Mouse (Mus musculus) midbrain, embryonic 15.5 days (tissue): ENCODE measurements around the gene Ttll6. TPM values are rescaled to one million over a fixed set of nuclear protein-coding genes. Genes with fewer than 3 reads are reported as not detected.

Experiments
- ATAC-seq: fragments of 200-750 bp; cut with Nextera tagmentation; replicated peaks from 2 replicates; pipeline ENCODE4 v1.8.0; 2017; ENCODE audit warnings: moderate TSS enrichment
- H3K27ac ChIP-seq: fragments of 300-500 bp; sonication (generic); 2 replicates; pipeline ENCODE4 v1.5.1; 2015; ENCODE audit warnings: mild to moderate bottlenecking, inconsistent platforms
- H3K27me3 ChIP-seq: fragments of 300-500 bp; sonication (generic); replicated peaks from 2 replicates; pipeline ENCODE4 v1.6.1; 2015; ENCODE audit warnings: inconsistent platforms
- H3K36me3 ChIP-seq: fragments of 300-500 bp; sonication (generic); replicated peaks from 2 replicates; pipeline ENCODE4 v1.6.1; 2015; ENCODE audit warnings: inconsistent platforms
- H3K4me1 ChIP-seq: fragments of 300-500 bp; sonication (generic); 2 replicates; pipeline ENCODE4 v1.6.1; 2015; ENCODE audit warnings: inconsistent platforms
- H3K4me2 ChIP-seq: fragments of 300-500 bp; sonication (generic); 2 replicates; pipeline ENCODE4 v1.6.1; 2015; ENCODE audit warnings: inconsistent platforms, mild to moderate bottlenecking, moderate library complexity
- H3K4me3 ChIP-seq: fragments of 300-500 bp; sonication (generic); 2 replicates; pipeline ENCODE4 v1.5.1; 2015; ENCODE audit warnings: mild to moderate bottlenecking, inconsistent platforms
- H3K9ac ChIP-seq: fragments of 300-500 bp; sonication (generic); 2 replicates; pipeline ENCODE4 v1.6.1; 2015; ENCODE audit warnings: mild to moderate bottlenecking, inconsistent platforms
- H3K9me3 ChIP-seq: fragments of 300-500 bp; sonication (generic); 2 replicates; pipeline ENCODE4 v1.6.1; 2016; ENCODE audit warnings: inconsistent platforms
- WGBS: fragments of 180-500 bp; shearing (Covaris S2); methylation state at CpG from one replicate; pipeline ENCODE4 v1.1.7; 2015; ENCODE audit warnings: mixed read lengths; 5-methylcytosine and 5-hydroxymethylcytosine counted together
- polyA plus RNA-seq: library from polyadenylated mRNA; unstranded; fragments of >200 nt; fragmentation: Nextera tagmentation; extraction: Ambion mirVana; gene quantifications from 2 replicates; pipeline ENCODE4 v1.2.1, GENCODE M21; 2015

Gene Ttll6
- polyA plus RNA-seq, 1 experiment from 2014 or later: 0.26 TPM

GRCm38 (mm10) chr11:96187321-96187720 lies 53.7 kb downstream of the Ttll6 start:
- no peak overlapping the region for H3K9ac ChIP-seq
- peaks cover 4% of the 10 kb centered on the region; the same call in 1 of the 2 replicates for H3K9me3 ChIP-seq
- peaks cover 98% of the 10 kb centered on the region for H3K27me3 ChIP-seq
- no peaks in the 10 kb centered on the region for H3K4me1 ChIP-seq
- ATAC-seq: no peak
- no peak overlapping the region for H3K4me3 ChIP-seq
- H3K4me2 ChIP-seq: no peak overlapping the region
- no peak overlapping the region for H3K27ac ChIP-seq
- H3K36me3 ChIP-seq: no peaks in the 10 kb centered on the region
- 16% methylated on average over 4 of the region's 4 CpGs for WGBS

DNA sequence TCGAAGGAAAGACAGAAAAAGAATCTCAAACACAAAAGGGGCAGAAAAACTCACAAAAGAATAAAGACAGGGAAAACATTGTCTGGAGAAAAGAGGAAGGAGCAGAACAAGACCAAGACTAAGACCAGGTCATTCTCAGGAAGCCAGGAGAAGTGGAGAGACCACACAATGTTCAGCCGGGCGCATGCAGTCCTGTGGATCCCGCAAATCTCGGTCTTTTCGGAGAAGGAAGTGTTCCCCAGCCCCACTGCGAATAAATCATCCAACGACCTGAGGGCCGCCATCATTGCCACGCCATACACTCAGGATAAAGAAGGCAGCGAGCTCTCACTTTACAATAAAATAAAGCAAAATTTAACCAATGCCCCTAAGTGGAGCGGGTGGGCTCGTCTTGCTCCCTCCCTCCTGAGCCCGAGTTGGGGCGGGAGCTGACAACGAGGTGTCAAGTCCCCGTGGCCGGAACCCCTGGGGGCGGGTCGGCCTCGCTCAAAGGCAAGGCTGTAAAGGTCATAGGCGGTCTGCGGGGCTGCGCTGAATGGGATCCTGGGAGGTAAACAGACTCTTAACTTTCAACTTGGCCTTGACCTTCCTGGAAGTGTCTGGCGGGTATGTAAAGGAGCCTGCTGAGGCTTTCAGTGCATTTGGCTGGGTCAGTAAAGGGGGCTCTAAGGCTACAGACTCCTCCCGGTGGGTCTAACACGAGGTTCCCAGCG lies 56.4 kb downstream of the Ttll6 start:
- Histone ChIP-seq H3K9ac (no peak overlapping the region), H3K4me3 (no peak overlapping the region), H3K4me1 (peaks cover 3% of the 10 kb centered on the region; the same call in 1 of the 2 replicates), H3K36me3 (no peaks in the 10 kb centered on the region), H3K27me3 (peaks cover 98% of the 10 kb centered on the region), H3K9me3 (no peaks in the 10 kb centered on the region), H3K4me2 (no peak overlapping the region), H3K27ac (no peak overlapping the region)
- WGBS: under 1% methylated on average over 28 of the region's 28 CpGs
- no peak for ATAC-seq

DNA sequence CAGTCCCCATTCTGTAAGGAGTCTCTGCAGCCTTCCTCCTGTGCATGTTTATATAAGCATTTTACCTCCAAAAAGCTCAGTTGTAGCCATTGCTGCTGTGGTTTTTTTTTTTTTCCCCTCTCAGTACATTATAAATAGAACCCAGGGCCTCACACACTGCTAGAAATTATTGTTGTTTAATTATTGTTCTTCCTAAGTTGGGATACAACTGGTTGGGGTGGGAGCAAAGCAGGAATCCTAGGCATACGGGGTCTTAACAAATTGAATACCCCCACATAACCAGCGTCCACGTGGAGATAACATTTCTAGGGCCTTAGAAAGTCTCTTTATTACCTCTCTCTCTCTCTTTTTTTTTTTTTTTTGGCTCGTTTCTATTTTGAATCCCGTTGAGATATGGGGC lies 57.5 kb downstream of the Ttll6 start:
- Histone ChIP-seq H3K36me3 (no peaks in the 10 kb centered on the region), H3K4me3 (no peak overlapping the region), H3K4me2 (no peak overlapping the region), H3K4me1 (peaks cover 3% of the 10 kb centered on the region; the same call in 1 of the 2 replicates), H3K9ac (no peak overlapping the region), H3K27me3 (peaks cover 98% of the 10 kb centered on the region), H3K9me3 (no peaks in the 10 kb centered on the region), H3K27ac (no peak overlapping the region)
- whole genome bisulfite sequencing: 4% methylated on average over 5 of the region's 5 CpGs
- ATAC-seq: no peak

- peaks cover 3% of the 10 kb centered on the region; the same call in 1 of the 2 replicates for H3K4me1 ChIP-seq
- H3K27me3 ChIP-seq: peaks cover 98% of the 10 kb centered on the region
- no peaks in the 10 kb centered on the region for H3K9me3 ChIP-seq
These were observed 60.2 kb downstream of the Ttll6 start, which contains the start of gene Hoxb13 for GRCm38 (mm10) chr11:96193521-96194400. Gene Hoxb13, plus strand, starts transcription at chr11:96194316.

DNA sequence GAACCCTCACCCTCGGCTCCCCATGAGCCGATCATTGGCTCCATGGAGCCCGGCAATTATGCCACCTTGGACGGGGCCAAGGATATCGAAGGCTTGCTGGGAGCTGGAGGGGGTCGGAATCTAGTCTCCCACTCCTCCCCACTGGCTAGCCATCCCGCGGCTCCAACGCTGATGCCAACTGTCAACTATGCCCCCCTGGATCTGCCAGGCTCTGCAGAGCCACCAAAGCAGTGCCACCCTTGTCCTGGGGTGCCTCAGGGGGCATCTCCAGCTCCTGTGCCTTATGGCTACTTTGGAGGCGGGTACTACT lies 60.8 kb downstream of the Ttll6 start:
- H3K36me3 ChIP-seq: no peaks in the 10 kb centered on the region
- H3K27me3 ChIP-seq: peaks cover 98% of the 10 kb centered on the region
- H3K27ac ChIP-seq: no peak overlapping the region
- H3K4me2 ChIP-seq: peak overlapping the region; percentile 30
- peak overlapping the region; percentile 8; the same call in 1 of the 2 replicates for H3K4me3 ChIP-seq
- no peaks in the 10 kb centered on the region for H3K9me3 ChIP-seq
- WGBS: 2% methylated on average over 10 of the region's 10 CpGs
- peaks cover 3% of the 10 kb centered on the region; the same call in 1 of the 2 replicates for H3K4me1 ChIP-seq
- no peak overlapping the region for H3K9ac ChIP-seq
- no peak for ATAC-seq

More at GRCm38 (mm10) chr11:96193521-96194400, 60.2 kb downstream of the Ttll6 start, which contains the start of gene Hoxb13:
- Histone ChIP-seq H3K9ac (no peak within 1 kb of the TSS), H3K4me2 (peak within 1 kb of the TSS; percentile 30), H3K36me3 (no peaks in the 10 kb centered on the region), H3K4me3 (peak within 1 kb of the TSS; percentile 8; the same call in 1 of the 2 replicates), H3K27ac (no peak within 1 kb of the TSS)
- ATAC-seq: no peak
- WGBS: under 1% methylated on average over 35 of the region's 35 CpGs

GRCm38 (mm10) chr11:96194961-96195640 lies 61.5 kb downstream of the Ttll6 start:
- ATAC-seq: no peak
- Histone ChIP-seq H3K4me3 (no peak overlapping the region), H3K9me3 (no peaks in the 10 kb centered on the region), H3K4me2 (no peak overlapping the region), H3K9ac (no peak overlapping the region), H3K27me3 (peaks cover 100% of the 10 kb centered on the region), H3K4me1 (peaks cover 3% of the 10 kb centered on the region; the same call in 1 of the 2 replicates), H3K36me3 (no peaks in the 10 kb centered on the region), H3K27ac (no peak overlapping the region)
- 5% methylated on average over 11 of the region's 11 CpGs for WGBS

- H3K27ac ChIP-seq: no peak overlapping the region
- 1% methylated on average over 20 of the region's 20 CpGs for WGBS
- no peak for ATAC-seq
These were observed 62.2 kb downstream of the Ttll6 start for GRCm38 (mm10) chr11:96195769-96196280.

DNA sequence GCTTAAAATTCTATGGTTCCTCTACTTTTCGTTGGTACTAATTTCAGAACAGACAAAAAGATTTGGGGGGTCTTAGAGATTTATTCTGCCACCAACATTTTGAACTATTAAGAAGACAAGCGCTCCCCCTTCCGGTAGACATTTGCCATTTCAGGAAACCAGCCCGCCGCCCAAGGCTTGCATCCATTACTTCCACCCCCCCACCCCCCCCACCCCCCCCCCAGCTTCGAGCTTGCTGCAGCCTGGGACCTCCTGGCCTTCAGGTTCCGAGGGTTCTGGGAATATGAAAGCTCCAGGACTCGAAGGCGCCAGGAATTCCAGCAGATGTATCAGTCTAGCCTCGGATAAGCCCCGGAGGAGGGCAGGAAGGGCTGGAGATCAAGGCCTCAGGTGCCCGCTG lies 65.1 kb downstream of the Ttll6 start:
- no peak overlapping the region for H3K27ac ChIP-seq
- no peak overlapping the region for H3K4me2 ChIP-seq
- H3K9ac ChIP-seq: no peak overlapping the region
- under 1% methylated on average over 12 of the region's 12 CpGs for WGBS
- peaks cover 99% of the 10 kb centered on the region for H3K27me3 ChIP-seq
- no peaks in the 10 kb centered on the region for H3K9me3 ChIP-seq
- no peaks in the 10 kb centered on the region for H3K36me3 ChIP-seq
- ATAC-seq: no peak
- peaks cover 3% of the 10 kb centered on the region; the same call in 1 of the 2 replicates for H3K4me1 ChIP-seq
- H3K4me3 ChIP-seq: no peak overlapping the region

More at GRCm38 (mm10) chr11:96195769-96196280, 62.2 kb downstream of the Ttll6 start:
- no peaks in the 10 kb centered on the region for H3K9me3 ChIP-seq
- H3K4me3 ChIP-seq: no peak overlapping the region
- H3K9ac ChIP-seq: no peak overlapping the region
- peaks cover 100% of the 10 kb centered on the region for H3K27me3 ChIP-seq
- H3K4me1 ChIP-seq: peaks cover 3% of the 10 kb centered on the region; the same call in 1 of the 2 replicates
- no peak overlapping the region for H3K4me2 ChIP-seq
- H3K36me3 ChIP-seq: no peaks in the 10 kb centered on the region

GRCm38 (mm10) chr11:96199181-96200086 lies 65.8 kb downstream of the Ttll6 start:
- no peak overlapping the region for H3K4me3 ChIP-seq
- H3K9ac ChIP-seq: no peak overlapping the region
- no peaks in the 10 kb centered on the region; the same call in 1 of the 2 replicates for H3K4me1 ChIP-seq
- H3K27ac ChIP-seq: no peak overlapping the region
- peaks cover 99% of the 10 kb centered on the region for H3K27me3 ChIP-seq
- H3K4me2 ChIP-seq: no peak overlapping the region
- 2% methylated on average over 22 of the region's 22 CpGs for WGBS
- H3K36me3 ChIP-seq: no peaks in the 10 kb centered on the region
- no peak for ATAC-seq
- no peaks in the 10 kb centered on the region for H3K9me3 ChIP-seq

DNA sequence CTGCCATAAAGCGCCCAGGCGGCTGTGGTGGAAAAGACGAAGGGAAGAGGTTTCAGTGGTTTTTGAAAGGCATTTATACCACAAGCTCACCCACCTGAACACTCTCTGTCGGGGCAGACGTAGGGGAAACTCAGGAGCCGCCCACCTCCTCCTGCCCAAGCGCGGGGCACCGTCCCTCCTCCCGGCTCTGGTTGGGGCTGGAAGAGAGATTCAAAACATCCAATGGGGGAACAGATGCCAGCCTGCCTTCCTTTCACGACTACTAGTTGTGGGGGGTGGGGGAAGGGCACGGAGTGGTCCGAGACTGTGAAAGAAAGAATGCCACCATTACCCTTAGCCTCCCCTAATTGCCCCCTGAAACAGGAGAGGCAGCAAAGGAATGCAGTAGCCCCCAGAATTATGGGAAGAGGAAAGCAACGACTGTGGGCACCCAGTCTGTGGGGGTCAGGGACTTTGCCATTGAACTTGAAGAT lies 66.6 kb downstream of the Ttll6 start:
- Histone ChIP-seq H3K9me3 (no peaks in the 10 kb centered on the region), H3K27ac (no peak overlapping the region), H3K4me1 (no peaks in the 10 kb centered on the region), H3K4me2 (no peak overlapping the region), H3K36me3 (no peaks in the 10 kb centered on the region), H3K9ac (no peak overlapping the region), H3K27me3 (peaks cover 99% of the 10 kb centered on the region), H3K4me3 (no peak overlapping the region)
- ATAC-seq: no peak
- WGBS: under 1% methylated on average over 14 of the region's 14 CpGs

DNA sequence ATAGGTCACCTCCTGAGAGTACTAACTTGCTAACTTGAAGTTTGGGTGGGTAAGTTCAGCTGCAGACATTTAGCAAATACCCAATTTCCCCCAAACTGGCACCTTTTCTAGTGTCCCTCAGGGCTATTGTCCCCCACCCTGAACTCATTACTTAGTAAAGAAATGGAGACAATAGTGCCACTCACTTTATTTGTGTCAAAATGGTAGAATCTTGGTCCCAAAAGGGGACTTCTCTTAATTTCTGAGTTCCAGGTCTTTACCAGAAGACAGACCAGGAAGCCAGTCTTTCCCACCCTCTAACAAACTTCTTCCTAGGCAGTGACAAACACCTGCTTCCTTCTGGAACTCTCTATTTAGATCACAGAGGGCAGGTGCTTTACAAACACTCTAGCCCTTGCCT lies 68.2 kb downstream of the Ttll6 start:
- no peak for ATAC-seq
- no peaks in the 10 kb centered on the region for H3K9me3 ChIP-seq
- H3K27ac ChIP-seq: no peak overlapping the region
- H3K36me3 ChIP-seq: no peaks in the 10 kb centered on the region
- H3K9ac ChIP-seq: no peak overlapping the region
- no peak overlapping the region for H3K4me3 ChIP-seq
- no peaks in the 10 kb centered on the region for H3K4me1 ChIP-seq
- H3K27me3 ChIP-seq: peaks cover 98% of the 10 kb centered on the region
- H3K4me2 ChIP-seq: no peak overlapping the region
